Mouse (Mus musculus) ovary, adult 2 months (tissue): ENCODE results near the gene Inava. TPM values are rescaled to one million over a fixed set of nuclear protein-coding genes. Genes with fewer than 3 reads are reported as not detected.

Experiments
- polyA plus RNA-seq: library from polyadenylated mRNA; depleted of rRNA; stranded (reverse); fragments of >200 nt; gene quantifications from 2 replicates; pipeline ENCODE4 v1.2.3, GENCODE M21; 2012; rRNA removed

Inava gene
- polyA plus RNA-seq, result 9.8 and 11.4 TPM in 2 replicates

GRCm38 (mm10) chr1:136233892-136234594, at the start of gene Inava:
Inava (minus strand) TSS chr1:136234264.

GRCm38 (mm10) chr1:136260635-136261238, 26.7 kb upstream of the Inava start, which contains the start of gene Gpr25:
Gpr25 (minus strand) TSS chr1:136260873.

GRCm38 (mm10) chr1:136212803-136213202, 21.3 kb downstream of the Inava start, which contains the start of gene Mroh3:
Mroh3 (minus strand) TSS chr1:136212828.

Other genes starting within 250 kb of the Inava start
- gene Igfn1, start 227.9 kb downstream of the Inava start, polyA plus RNA-seq, result 0.07 and 0.39 TPM in 2 replicates
- 158 and 172 TPM in 2 replicates for gene Tmem9, start 226.1 kb downstream of the Inava start, polyA plus RNA-seq
- not detected in 2 replicates for gene Ascl5, start 183.5 kb downstream of the Inava start, polyA plus RNA-seq
- 4.4 and 4.6 TPM in 2 replicates for gene Cacna1s, start 181.5 kb downstream of the Inava start, polyA plus RNA-seq
- 5.1 TPM in 2 replicates for gene Kif21b, start 102.9 kb downstream of the Inava start, polyA plus RNA-seq
- gene Mroh3, start 21.4 kb downstream of the Inava start, polyA plus RNA-seq, result 0.13 and 0.20 TPM in 2 replicates
- 0.15 and 0.25 TPM in 2 replicates for gene Gpr25, start 26.6 kb upstream of the Inava start, polyA plus RNA-seq
- gene Camsap2, start 111.8 kb upstream of the Inava start, polyA plus RNA-seq, result 10.9 and 20.2 TPM in 2 replicates
- 2.7 and 2.9 TPM in 2 replicates for gene Ddx59, start 181.0 kb upstream of the Inava start, polyA plus RNA-seq
- gene Kif14, start 232.1 kb upstream of the Inava start, polyA plus RNA-seq, result 0.47 and 0.64 TPM in 2 replicates